In genomic region chr5:125278314-125278713, GRCm38 (mm10) we compare ENCODE assay signal across 9 mouse cellular contexts.
DNase-seq lines count a peak whose midpoint lies in the region; ATAC-seq and TF ChIP-seq lines count a peak whose summit lies in the region.
"Had no signal": no experiment of that assay in that cellular context is flagged by ENCODE, and none has a peak within 500 bp of the region (broad histone marks: within the 10 kb centered on the region; RNA-seq: fewer than 3 reads in every experiment).

No protein-coding gene starts in this region.

- H3K9ac ChIP-seq in forebrain, embryonic 12.5 days = no peak overlapping the region
- no peak overlapping the region for H3K9ac ChIP-seq in lung, embryonic 14.5 days
- no peak overlapping the region for H3K9ac ChIP-seq in embryonic facial prominence, embryonic 11.5 days (replicated peaks; ENCODE audit: low read length)
- H3K9ac ChIP-seq in stomach, postnatal 0 days (ENCODE audit: low read length) = no peak overlapping the region
- H3K9ac ChIP-seq: liver, embryonic 13.5 days had no signal

- no peaks in the 10 kb centered on the region for H3K9me3 ChIP-seq in forebrain, embryonic 10.5 days
- no peaks in the 10 kb centered on the region for H3K9me3 ChIP-seq in forebrain, embryonic 12.5 days
- H3K9me3 ChIP-seq in lung, embryonic 14.5 days (ENCODE audit: low read depth, low read length) = no peaks in the 10 kb centered on the region
- no peaks in the 10 kb centered on the region for H3K9me3 ChIP-seq in embryonic facial prominence, embryonic 11.5 days (replicated peaks; ENCODE audit: control insufficient read depth, low read length)
- no peaks in the 10 kb centered on the region for H3K9me3 ChIP-seq in stomach, postnatal 0 days (ENCODE audit: control insufficient read depth, low read length)
- H3K9me3 ChIP-seq: liver, embryonic 13.5 days had no signal

- no peak overlapping the region for H3K4me3 ChIP-seq in forebrain, embryonic 10.5 days
- no peak overlapping the region for H3K4me3 ChIP-seq in forebrain, embryonic 12.5 days (replicated peaks)
- no peak overlapping the region for H3K4me3 ChIP-seq in lung, embryonic 14.5 days (ENCODE audit: low read depth, low read length)
- no peak overlapping the region for H3K4me3 ChIP-seq in embryonic facial prominence, embryonic 11.5 days (ENCODE audit: low read depth, low read length)
- no peak overlapping the region for H3K4me3 ChIP-seq in stomach, postnatal 0 days (ENCODE audit: low read depth, low read length)
- H3K4me3 ChIP-seq: liver, embryonic 13.5 days had no signal

- WGBS in forebrain, embryonic 10.5 days = 45% methylated on average over 6 of the region's 6 CpGs
- 37% methylated on average over 6 of the region's 6 CpGs for WGBS in forebrain, embryonic 12.5 days
- WGBS in lung, embryonic 14.5 days = 25% methylated on average over 6 of the region's 6 CpGs
- 33% methylated on average over 6 of the region's 6 CpGs for WGBS in embryonic facial prominence, embryonic 11.5 days
- 27% methylated on average over 6 of the region's 6 CpGs for WGBS in stomach, postnatal 0 days

- no peak for TF ChIP-seq EP300 in stomach, postnatal 0 days (optimal IDR thresholded peaks at IDR 0.05)

- H3K36me3 ChIP-seq in forebrain, embryonic 10.5 days (replicated peaks) = peaks cover 17% of the 10 kb centered on the region
- no peaks in the 10 kb centered on the region; the same call in 1 of the 2 replicates for H3K36me3 ChIP-seq in forebrain, embryonic 12.5 days (replicated peaks)
- 0 out of 2 replicates have a peak, but pooled peaks cover 8% of the 10 kb centered on the region for H3K36me3 ChIP-seq in lung, embryonic 14.5 days (ENCODE audit: insufficient read depth)
- H3K36me3 ChIP-seq in embryonic facial prominence, embryonic 11.5 days (replicated peaks; ENCODE audit: control insufficient read depth, insufficient read depth, low read depth, low read length) = no peaks in the 10 kb centered on the region
- H3K36me3 ChIP-seq in stomach, postnatal 0 days (ENCODE audit: control insufficient read depth, insufficient read depth, low read length) = 0 out of 2 replicates have a peak, but pooled peaks cover 3% of the 10 kb centered on the region

- intact Hi-C loops in left cerebral cortex, postnatal 10 days (cut with DNase I) = loop anchor here (5.0 kb wide), 1 partner anchor 89 kb away; no protein-coding TSS in a partner anchor

- peaks cover 30% of the 10 kb centered on the region for H3K4me1 ChIP-seq in forebrain, embryonic 10.5 days
- H3K4me1 ChIP-seq in forebrain, embryonic 12.5 days = peaks cover 15% of the 10 kb centered on the region
- no peaks in the 10 kb centered on the region for H3K4me1 ChIP-seq in lung, embryonic 14.5 days (ENCODE audit: insufficient read depth)
- peaks cover 4% of the 10 kb centered on the region for H3K4me1 ChIP-seq in embryonic facial prominence, embryonic 11.5 days (ENCODE audit: control insufficient read depth, insufficient read depth, low read length)
- H3K4me1 ChIP-seq in stomach, postnatal 0 days (replicated peaks; ENCODE audit: control insufficient read depth, insufficient read depth) = no peaks in the 10 kb centered on the region

- no peak for ATAC-seq in forebrain, embryonic 12.5 days (ENCODE audit: low FRiP score)
- ATAC-seq in lung, embryonic 14.5 days (ENCODE audit: insufficient read depth) = no peak
- ATAC-seq in embryonic facial prominence, embryonic 11.5 days (replicated peaks; ENCODE audit: insufficient number of reproducible peaks, low FRiP score, low TSS enrichment, low read depth) = no peak
- no peak for ATAC-seq in stomach, postnatal 0 days (ENCODE audit: low FRiP score, low TSS enrichment)

- TF ChIP-seq CTCF in lung, embryonic 14.5 days (IDR thresholded peaks at IDR 0.05; ENCODE audit: low read depth) = peak; percentile 76
- TF ChIP-seq CTCF in stomach, postnatal 0 days (IDR thresholded peaks at IDR 0.05; ENCODE audit: low read depth) = peak; percentile 70

- peak; percentile 43 for DNase-seq in forebrain, embryonic 10.5 days (ENCODE audit: extremely low spot score, low spot score)
- DNase-seq in lung, embryonic 14.5 days = no peak
- DNase-seq in lung, postnatal 36 days = no peak
- peak; percentile 62 for DNase-seq in embryonic facial prominence, embryonic 11.5 days (ENCODE audit: low spot score)
- no peak for DNase-seq in stomach, postnatal 0 days (ENCODE audit: low spot score)
- DNase-seq in frontal cortex, postnatal 10 days (ENCODE audit: low spot score in 2 of 2) = no peak
- DNase-seq in left cerebral cortex, postnatal 10 days (ENCODE audit: extremely low spot score in 1 of 2, low spot score in 2 of 2) = no peak
- DNase-seq: liver, embryonic 13.5 days had no signal

- no peak overlapping the region for H3K4me2 ChIP-seq in forebrain, embryonic 12.5 days
- H3K4me2 ChIP-seq in lung, embryonic 14.5 days = no peak overlapping the region
- H3K4me2 ChIP-seq in embryonic facial prominence, embryonic 11.5 days (ENCODE audit: low read depth, low read length) = no peak overlapping the region
- no peak overlapping the region for H3K4me2 ChIP-seq in stomach, postnatal 0 days (replicated peaks; ENCODE audit: low read depth)
- H3K4me2 ChIP-seq: liver, embryonic 13.5 days had no signal

- H3K27ac ChIP-seq in forebrain, embryonic 10.5 days = no peak overlapping the region
- H3K27ac ChIP-seq in forebrain, embryonic 12.5 days = no peak overlapping the region
- no peak overlapping the region for H3K27ac ChIP-seq in lung, embryonic 14.5 days (ENCODE audit: low read depth)
- no peak overlapping the region for H3K27ac ChIP-seq in embryonic facial prominence, embryonic 11.5 days (replicated peaks; ENCODE audit: low read depth, low read length)
- no peak overlapping the region for H3K27ac ChIP-seq in stomach, postnatal 0 days (replicated peaks)
- H3K27ac ChIP-seq: liver, embryonic 13.5 days had no signal

- no peaks in the 10 kb centered on the region for H3K27me3 ChIP-seq in forebrain, embryonic 10.5 days (ENCODE audit: poor library complexity, severe bottlenecking)
- no peaks in the 10 kb centered on the region for H3K27me3 ChIP-seq in forebrain, embryonic 12.5 days
- H3K27me3 ChIP-seq in lung, embryonic 14.5 days (ENCODE audit: insufficient read depth, low read length) = no peaks in the 10 kb centered on the region
- H3K27me3 ChIP-seq in embryonic facial prominence, embryonic 11.5 days (ENCODE audit: control insufficient read depth, insufficient read depth, low read length) = no peaks in the 10 kb centered on the region
- no peaks in the 10 kb centered on the region for H3K27me3 ChIP-seq in stomach, postnatal 0 days (ENCODE audit: control insufficient read depth, insufficient read depth, low read length)
- H3K27me3 ChIP-seq: liver, embryonic 13.5 days had no signal

Comparison
In these comparisons a context has a peak if more than half of its experiments do, and no peak if none do; other contexts are left out.
1. DNase-seq: peak in forebrain, embryonic 10.5 days (single experiment) and embryonic facial prominence, embryonic 11.5 days (single experiment); none in lung, embryonic 14.5 days (single experiment), lung, postnatal 36 days (single experiment), stomach, postnatal 0 days (single experiment), frontal cortex, postnatal 10 days (0 of 2) and left cerebral cortex, postnatal 10 days (0 of 2).